Mouse (Mus musculus) regulatory T cell (primary cell): ENCODE results near the gene Pdk4.

Experiments
- in situ Hi-C: fragments of 300-600 bp; cut with MboI, MseI; formaldehyde crosslinking; loops from one replicate; pipeline ENCODE4 v1.15.1; 2025; ENCODE audit warnings: high pct_unique_total_duplicates

Pdk4 gene

GRCm38 (mm10) chr6:5495961-5496853 lies at the start of gene Pdk4:
Gene Pdk4, minus strand, starts transcription at chr6:5496309.
- in situ Hi-C loops: no loop called here

GRCm38 (mm10) chr6:5537855-5538365 lies 41.8 kb upstream of the Pdk4 start:
- in situ Hi-C loops: no loop called here

- in situ Hi-C loops: no loop called here
Measured at GRCm38 (mm10) chr6:5535754-5536153, 39.6 kb upstream of the Pdk4 start.

GRCm38 (mm10) chr6:5517091-5517490 lies 21.0 kb upstream of the Pdk4 start:
- in situ Hi-C loops: no loop called here

GRCm38 (mm10) chr6:5509757-5510156 lies 13.6 kb upstream of the Pdk4 start:
- in situ Hi-C loops: loop anchor here (10.0 kb wide), 1 partner anchor 985 kb away; no protein-coding TSS in a partner anchor

- in situ Hi-C loops: loop anchor here (10.0 kb wide), 1 partner anchor 985 kb away; no protein-coding TSS in a partner anchor
Measured at GRCm38 (mm10) chr6:5509303-5509702, 13.2 kb upstream of the Pdk4 start.

GRCm38 (mm10) chr6:5507821-5508220 lies 11.7 kb upstream of the Pdk4 start:
- in situ Hi-C loops: loop anchor here (10.0 kb wide), 1 partner anchor 987 kb away; no protein-coding TSS in a partner anchor

GRCm38 (mm10) chr6:5506271-5506670 lies 10.2 kb upstream of the Pdk4 start:
- in situ Hi-C loops: loop anchor here (10.0 kb wide), 1 partner anchor 989 kb away; no protein-coding TSS in a partner anchor

GRCm38 (mm10) chr6:5502810-5503209 lies 6.7 kb upstream of the Pdk4 start:
- in situ Hi-C loops: loop anchor here (10.0 kb wide), 1 partner anchor 992 kb away; no protein-coding TSS in a partner anchor

- in situ Hi-C loops: loop anchor here (10.0 kb wide), 1 partner anchor 993 kb away; no protein-coding TSS in a partner anchor
Measured at GRCm38 (mm10) chr6:5501551-5501950, 5.4 kb upstream of the Pdk4 start.

GRCm38 (mm10) chr6:5498740-5499139 lies 2.6 kb upstream of the Pdk4 start:
- in situ Hi-C loops: no loop called here

GRCm38 (mm10) chr6:5496854-5497235 lies 736 bp upstream of the Pdk4 start:
- in situ Hi-C loops: no loop called here

- in situ Hi-C loops: no loop called here
Measured at GRCm38 (mm10) chr6:5485028-5485427, 11.1 kb downstream of the Pdk4 start.

GRCm38 (mm10) chr6:5482270-5482783 lies 13.8 kb downstream of the Pdk4 start:
- in situ Hi-C loops: no loop called here

- in situ Hi-C loops: no loop called here
Measured at GRCm38 (mm10) chr6:5481066-5481465, 15.0 kb downstream of the Pdk4 start.

GRCm38 (mm10) chr6:5474021-5474420 lies 22.1 kb downstream of the Pdk4 start:
- in situ Hi-C loops: no loop called here

- in situ Hi-C loops: no loop called here
Measured at GRCm38 (mm10) chr6:5472692-5473091, 23.4 kb downstream of the Pdk4 start.

- in situ Hi-C loops: no loop called here
Measured at GRCm38 (mm10) chr6:5470480-5471318, 25.4 kb downstream of the Pdk4 start.

- in situ Hi-C loops: no loop called here
Measured at GRCm38 (mm10) chr6:5455836-5456235, 40.3 kb downstream of the Pdk4 start.

- in situ Hi-C loops: no loop called here
Measured at GRCm38 (mm10) chr6:5449878-5450277, 46.2 kb downstream of the Pdk4 start.

- in situ Hi-C loops: no loop called here
Measured at GRCm38 (mm10) chr6:5448396-5448795, 47.7 kb downstream of the Pdk4 start.

GRCm38 (mm10) chr6:5447546-5447945 lies 48.6 kb downstream of the Pdk4 start:
- in situ Hi-C loops: no loop called here
